Mouse (Mus musculus): ENCODE data around the gene Sycp2l. TPM values are rescaled to one million over a fixed set of nuclear protein-coding genes. Genes with fewer than 3 reads are reported as not detected.

Gene Sycp2l
- polyA plus RNA-seq, 1 experiment, result not detected

- Histone ChIP-seq H3K79me3 (ENCODE audit: low read depth) (no peaks in the 10 kb centered on the region), H3ac (ENCODE audit: control insufficient read depth, insufficient read length, low read depth) (no peak overlapping the region), H3K79me2 (ENCODE audit: control insufficient read depth, insufficient read depth) (no peaks in the 10 kb centered on the region), H3K27me3 (ENCODE audit: control insufficient read depth, insufficient read depth, insufficient read length) (peaks cover 10% of the 10 kb centered on the region), H3K36me3 (ENCODE audit: control insufficient read depth, insufficient read depth) (no peaks in the 10 kb centered on the region), H3K4me3 (ENCODE audit: insufficient read depth, poor library complexity, severe bottlenecking) (no peak overlapping the region)
- TF ChIP-seq FOSL1 (IDR thresholded peaks at IDR 0.05; ENCODE audit: insufficient read depth, low read length, poor library complexity, severe bottlenecking), result no peak
- TF ChIP-seq MYOD1 (IDR thresholded peaks at IDR 0.05; ENCODE audit: control insufficient read depth, insufficient read length, low read depth), result no peak
- no peak for TF ChIP-seq MAX (IDR thresholded peaks at IDR 0.05)
- no peak for TF ChIP-seq CEBPB (IDR thresholded peaks at IDR 0.05; ENCODE audit: low read depth)
- no peak for TF ChIP-seq MYOG (IDR thresholded peaks at IDR 0.05; ENCODE audit: control insufficient read depth, extremely low read depth, insufficient read length)
- TF ChIP-seq USF1 (IDR thresholded peaks at IDR 0.05; ENCODE audit: low read depth), result no peak
- TF ChIP-seq CTCF (IDR thresholded peaks at IDR 0.05; ENCODE audit: control insufficient read depth, insufficient read depth, insufficient read length), result no peak
Measured at GRCm38 (mm10) chr13:41128326-41128725, 14.2 kb downstream of the Sycp2l start.

GRCm38 (mm10) chr13:41129061-41129460 is 15.0 kb downstream of the Sycp2l start:
- Histone ChIP-seq H3K79me2 (ENCODE audit: control insufficient read depth, insufficient read depth) (no peaks in the 10 kb centered on the region), H3K36me3 (ENCODE audit: control insufficient read depth, insufficient read depth) (no peaks in the 10 kb centered on the region), H3K79me3 (ENCODE audit: low read depth) (no peaks in the 10 kb centered on the region), H3K27me3 (ENCODE audit: control insufficient read depth, insufficient read depth, insufficient read length) (peaks cover 10% of the 10 kb centered on the region), H3K4me3 (ENCODE audit: insufficient read depth, poor library complexity, severe bottlenecking) (no peak overlapping the region), H3ac (ENCODE audit: control insufficient read depth, insufficient read length, low read depth) (no peak overlapping the region)
- TF ChIP-seq USF1 (IDR thresholded peaks at IDR 0.05; ENCODE audit: low read depth) (no peak), CTCF (IDR thresholded peaks at IDR 0.05; ENCODE audit: control insufficient read depth, insufficient read depth, insufficient read length) (no peak), MYOG (IDR thresholded peaks at IDR 0.05; ENCODE audit: control insufficient read depth, extremely low read depth, insufficient read length) (no peak), FOSL1 (IDR thresholded peaks at IDR 0.05; ENCODE audit: insufficient read depth, low read length, poor library complexity, severe bottlenecking) (no peak), MYOD1 (IDR thresholded peaks at IDR 0.05; ENCODE audit: control insufficient read depth, insufficient read length, low read depth) (no peak)

- no peak for TF ChIP-seq CTCF (IDR thresholded peaks at IDR 0.05; ENCODE audit: control insufficient read depth, insufficient read depth, insufficient read length)
- TF ChIP-seq MYOG (IDR thresholded peaks at IDR 0.05; ENCODE audit: control insufficient read depth, extremely low read depth, insufficient read length), result no peak
- TF ChIP-seq CEBPB (IDR thresholded peaks at IDR 0.05; ENCODE audit: low read depth), result no peak
- no peak for TF ChIP-seq FOSL1 (IDR thresholded peaks at IDR 0.05; ENCODE audit: insufficient read depth, low read length, poor library complexity, severe bottlenecking)
- no peak for TF ChIP-seq USF1 (IDR thresholded peaks at IDR 0.05; ENCODE audit: low read depth)
- TF ChIP-seq MAX (IDR thresholded peaks at IDR 0.05), result no peak
- TF ChIP-seq MYOD1 (IDR thresholded peaks at IDR 0.05; ENCODE audit: control insufficient read depth, insufficient read length, low read depth), result no peak
- H3K27me3 ChIP-seq (ENCODE audit: control insufficient read depth, insufficient read depth, insufficient read length), result peaks cover 14% of the 10 kb centered on the region
Measured at GRCm38 (mm10) chr13:41134901-41135300, 20.8 kb downstream of the Sycp2l start.

GRCm38 (mm10) chr13:41145433-41145970 is 31.4 kb downstream of the Sycp2l start:
- H3K27me3 ChIP-seq (ENCODE audit: control insufficient read depth, insufficient read depth, insufficient read length), result peaks cover 31% of the 10 kb centered on the region
- H3K79me3 ChIP-seq (ENCODE audit: low read depth), result no peaks in the 10 kb centered on the region
- no peak overlapping the region for H3K4me3 ChIP-seq (ENCODE audit: insufficient read depth, poor library complexity, severe bottlenecking)
- no peak overlapping the region for H3ac ChIP-seq (ENCODE audit: control insufficient read depth, insufficient read length, low read depth)
- H3K79me2 ChIP-seq (ENCODE audit: control insufficient read depth, insufficient read depth), result no peaks in the 10 kb centered on the region
- no peak for TF ChIP-seq MYOD1 (IDR thresholded peaks at IDR 0.05; ENCODE audit: control insufficient read depth, insufficient read length, low read depth)
- H3K36me3 ChIP-seq (ENCODE audit: control insufficient read depth, insufficient read depth), result no peaks in the 10 kb centered on the region

More at GRCm38 (mm10) chr13:41134901-41135300, 20.8 kb downstream of the Sycp2l start:
- Histone ChIP-seq H3K79me3 (ENCODE audit: low read depth) (no peaks in the 10 kb centered on the region), H3ac (ENCODE audit: control insufficient read depth, insufficient read length, low read depth) (no peak overlapping the region), H3K36me3 (ENCODE audit: control insufficient read depth, insufficient read depth) (no peaks in the 10 kb centered on the region), H3K79me2 (ENCODE audit: control insufficient read depth, insufficient read depth) (no peaks in the 10 kb centered on the region), H3K4me3 (ENCODE audit: insufficient read depth, poor library complexity, severe bottlenecking) (no peak overlapping the region)

- Histone ChIP-seq H3K79me3 (ENCODE audit: low read depth) (no peaks in the 10 kb centered on the region), H3K36me3 (ENCODE audit: control insufficient read depth, insufficient read depth) (no peaks in the 10 kb centered on the region), H3ac (ENCODE audit: control insufficient read depth, insufficient read length, low read depth) (no peak overlapping the region), H3K27me3 (ENCODE audit: control insufficient read depth, insufficient read depth, insufficient read length) (peaks cover 26% of the 10 kb centered on the region), H3K4me3 (ENCODE audit: insufficient read depth, poor library complexity, severe bottlenecking) (no peak overlapping the region), H3K79me2 (ENCODE audit: control insufficient read depth, insufficient read depth) (no peaks in the 10 kb centered on the region)
- TF ChIP-seq MYOD1 (IDR thresholded peaks at IDR 0.05; ENCODE audit: control insufficient read depth, insufficient read length, low read depth) (no peak), CEBPB (IDR thresholded peaks at IDR 0.05; ENCODE audit: low read depth) (no peak), MAX (IDR thresholded peaks at IDR 0.05) (no peak), CTCF (IDR thresholded peaks at IDR 0.05; ENCODE audit: control insufficient read depth, insufficient read depth, insufficient read length) (no peak), FOSL1 (IDR thresholded peaks at IDR 0.05; ENCODE audit: insufficient read depth, low read length, poor library complexity, severe bottlenecking) (no peak), MYOG (IDR thresholded peaks at IDR 0.05; ENCODE audit: control insufficient read depth, extremely low read depth, insufficient read length) (no peak), USF1 (IDR thresholded peaks at IDR 0.05; ENCODE audit: low read depth) (no peak)
Measured at GRCm38 (mm10) chr13:41146271-41146670, 32.2 kb downstream of the Sycp2l start.

DNA sequence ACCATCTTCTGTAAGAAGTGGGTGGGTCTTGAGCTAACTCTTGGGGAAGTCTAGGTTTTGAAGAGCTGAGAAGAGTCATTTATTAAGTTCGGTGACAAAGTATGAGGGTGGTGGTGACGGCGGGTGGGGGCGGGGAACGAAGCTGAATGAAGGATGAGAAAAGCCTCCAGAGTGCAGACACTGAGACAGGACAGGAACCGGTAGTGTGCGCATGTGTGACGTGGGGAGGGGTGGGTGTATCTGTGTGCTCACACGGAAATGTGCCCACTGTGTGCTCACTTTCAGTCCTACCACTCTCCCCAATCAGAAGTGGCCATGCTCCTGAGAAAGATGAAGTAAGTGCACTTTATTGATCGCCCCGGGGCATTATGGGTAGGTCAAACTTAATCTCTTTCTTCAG is 39.0 kb downstream of the Sycp2l start:
- no peak overlapping the region for H3K4me3 ChIP-seq (ENCODE audit: insufficient read depth, poor library complexity, severe bottlenecking)
- no peaks in the 10 kb centered on the region for H3K79me3 ChIP-seq (ENCODE audit: low read depth)
- TF ChIP-seq MYOD1 (IDR thresholded peaks at IDR 0.05; ENCODE audit: control insufficient read depth, insufficient read length, low read depth), result no peak
- no peak for TF ChIP-seq MAX (IDR thresholded peaks at IDR 0.05)
- no peak for TF ChIP-seq FOSL1 (IDR thresholded peaks at IDR 0.05; ENCODE audit: insufficient read depth, low read length, poor library complexity, severe bottlenecking)
- no peak for TF ChIP-seq CEBPB (IDR thresholded peaks at IDR 0.05; ENCODE audit: low read depth)
- TF ChIP-seq USF1 (IDR thresholded peaks at IDR 0.05; ENCODE audit: low read depth), result no peak
- no peak for TF ChIP-seq MYOG (IDR thresholded peaks at IDR 0.05; ENCODE audit: control insufficient read depth, extremely low read depth, insufficient read length)
- TF ChIP-seq CTCF (IDR thresholded peaks at IDR 0.05; ENCODE audit: control insufficient read depth, insufficient read depth, insufficient read length), result no peak
- no peaks in the 10 kb centered on the region for H3K36me3 ChIP-seq (ENCODE audit: control insufficient read depth, insufficient read depth)
- H3K27me3 ChIP-seq (ENCODE audit: control insufficient read depth, insufficient read depth, insufficient read length), result peaks cover 26% of the 10 kb centered on the region
- H3ac ChIP-seq (ENCODE audit: control insufficient read depth, insufficient read length, low read depth), result no peak overlapping the region
- H3K79me2 ChIP-seq (ENCODE audit: control insufficient read depth, insufficient read depth), result no peaks in the 10 kb centered on the region
